Mouse (Mus musculus): ENCODE measurements around the gene Tbpl1. TPM values are rescaled to one million over a fixed set of nuclear protein-coding genes. Genes with fewer than 3 reads are reported as not detected.

The Tbpl1 gene
- polyA plus RNA-seq, 1 experiment: 14.3 TPM

DNA sequence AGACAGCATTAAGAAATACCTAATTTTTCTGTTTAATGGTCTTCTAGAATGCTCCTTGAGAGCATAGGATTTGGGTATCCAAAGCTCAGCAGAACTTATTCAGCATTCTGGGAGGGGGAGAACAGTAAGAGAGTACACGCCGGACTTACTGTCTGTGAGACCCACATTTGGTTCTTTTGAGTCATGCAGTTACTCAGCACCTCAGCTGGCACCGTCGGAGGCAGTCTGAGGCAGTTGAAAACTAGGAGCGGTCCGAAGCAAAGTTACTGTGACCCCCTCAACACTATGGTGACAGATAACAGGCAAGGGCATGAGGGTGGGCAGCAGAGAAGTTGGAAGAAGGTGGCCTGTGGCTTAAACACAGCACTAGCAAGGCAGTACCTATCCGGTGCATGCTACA, 34.9 kb downstream of the Tbpl1 start:
- TF ChIP-seq POLR2A (IDR thresholded peaks at IDR 0.05; ENCODE audit: low read depth, low read length) (no peak), CTCF (conservative IDR thresholded peaks at IDR 0.05; ENCODE audit: insufficient read depth, insufficient read length, low read depth, low read length) (no peak)
- Histone ChIP-seq H3K27ac (ENCODE audit: insufficient read depth, low read depth, low read length) (no peak overlapping the region), H3K4me3 (ENCODE audit: insufficient read depth, low read depth, low read length) (no peak overlapping the region), H3K27me3 (replicated peaks; ENCODE audit: control insufficient read depth, insufficient read depth, low read length) (no peaks in the 10 kb centered on the region), H3K36me3 (ENCODE audit: control insufficient read depth, insufficient read depth, low read length) (no peaks in the 10 kb centered on the region), H3K4me1 (ENCODE audit: control insufficient read depth, insufficient read depth, low read length) (peaks cover 21% of the 10 kb centered on the region)
- 84% methylated on average over 7 of the region's 7 CpGs for WGBS
- no peak for DNase-seq

DNA sequence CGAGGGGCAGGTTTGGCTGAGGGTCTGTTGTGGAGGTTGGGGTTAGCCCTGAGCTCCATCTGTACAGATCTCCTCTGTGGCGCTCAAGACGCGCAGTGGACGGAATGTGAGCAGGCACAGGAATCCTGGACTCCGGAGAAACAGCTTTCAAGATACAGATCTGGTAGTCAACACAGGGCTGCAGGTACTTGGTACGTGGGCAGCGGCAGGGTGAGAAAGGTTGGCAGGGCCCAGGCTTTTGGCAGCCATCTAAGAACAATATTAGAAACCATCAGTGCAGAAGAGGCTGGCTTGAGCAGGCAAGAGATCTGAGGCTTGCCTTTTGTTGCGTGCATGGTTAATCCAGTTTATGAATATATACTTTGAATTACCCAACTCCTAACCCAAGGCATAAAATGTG, 35.5 kb downstream of the Tbpl1 start:
- 76% methylated on average over 9 of the region's 9 CpGs for WGBS
- peaks cover 17% of the 10 kb centered on the region for H3K4me1 ChIP-seq (ENCODE audit: control insufficient read depth, insufficient read depth, low read length)
- H3K27me3 ChIP-seq (replicated peaks; ENCODE audit: control insufficient read depth, insufficient read depth, low read length): no peaks in the 10 kb centered on the region
- peak; percentile 40 for DNase-seq
- no peak overlapping the region for H3K4me3 ChIP-seq (ENCODE audit: insufficient read depth, low read depth, low read length)
- TF ChIP-seq CTCF (conservative IDR thresholded peaks at IDR 0.05; ENCODE audit: insufficient read depth, insufficient read length, low read depth, low read length) (no peak), POLR2A (IDR thresholded peaks at IDR 0.05; ENCODE audit: low read depth, low read length) (no peak)
- no peak overlapping the region for H3K27ac ChIP-seq (ENCODE audit: insufficient read depth, low read depth, low read length)
- H3K36me3 ChIP-seq (ENCODE audit: control insufficient read depth, insufficient read depth, low read length): no peaks in the 10 kb centered on the region

DNA sequence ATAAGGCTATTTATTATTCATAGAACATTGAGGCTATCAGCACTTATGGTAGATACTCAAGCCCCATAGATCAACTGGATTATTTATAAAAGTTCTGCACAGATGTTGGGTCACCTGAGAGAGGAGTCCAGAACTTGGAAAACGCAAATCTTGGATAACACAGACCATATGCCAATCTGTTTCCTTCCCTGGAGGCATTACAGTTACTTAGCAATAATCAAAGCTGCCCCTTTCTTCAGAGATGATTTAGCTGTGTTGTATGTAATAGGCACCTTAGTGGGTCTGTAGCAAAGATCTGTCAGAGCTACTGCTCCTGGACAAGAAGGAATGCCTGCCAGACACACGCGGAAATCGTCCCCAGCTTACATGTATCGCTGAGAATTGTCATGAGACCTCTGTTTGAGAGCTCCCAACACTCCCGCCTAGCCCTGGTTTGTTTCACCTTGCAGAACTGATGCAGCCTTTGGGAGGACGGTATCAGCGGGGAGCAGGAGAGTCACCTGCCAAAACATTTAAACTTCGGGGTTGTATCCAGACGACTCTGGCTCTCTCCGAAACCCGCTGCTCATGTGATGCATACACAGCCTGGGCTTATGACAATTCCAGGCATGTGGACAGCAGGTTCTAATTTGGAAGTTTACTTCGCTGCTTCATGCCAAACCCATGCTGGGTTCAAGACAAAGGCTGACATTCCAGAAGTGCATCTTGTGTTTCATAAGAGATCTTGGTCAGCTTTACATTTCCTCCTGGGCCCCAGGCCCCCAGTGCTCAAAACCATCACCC, 55.7 kb downstream of the Tbpl1 start:
- Histone ChIP-seq H3K27me3 (replicated peaks; ENCODE audit: control insufficient read depth, insufficient read depth, low read length) (no peaks in the 10 kb centered on the region), H3K36me3 (ENCODE audit: control insufficient read depth, insufficient read depth, low read length) (no peaks in the 10 kb centered on the region), H3K27ac (ENCODE audit: insufficient read depth, low read depth, low read length) (no peak overlapping the region), H3K4me3 (ENCODE audit: insufficient read depth, low read depth, low read length) (no peak overlapping the region), H3K4me1 (ENCODE audit: control insufficient read depth, insufficient read depth, low read length) (no peaks in the 10 kb centered on the region)
- WGBS: 85% methylated on average over 13 of the region's 13 CpGs
- no peak for TF ChIP-seq CTCF (conservative IDR thresholded peaks at IDR 0.05; ENCODE audit: insufficient read depth, insufficient read length, low read depth, low read length)
- no peak for TF ChIP-seq POLR2A (IDR thresholded peaks at IDR 0.05; ENCODE audit: low read depth, low read length)
- DNase-seq: no peak

DNA sequence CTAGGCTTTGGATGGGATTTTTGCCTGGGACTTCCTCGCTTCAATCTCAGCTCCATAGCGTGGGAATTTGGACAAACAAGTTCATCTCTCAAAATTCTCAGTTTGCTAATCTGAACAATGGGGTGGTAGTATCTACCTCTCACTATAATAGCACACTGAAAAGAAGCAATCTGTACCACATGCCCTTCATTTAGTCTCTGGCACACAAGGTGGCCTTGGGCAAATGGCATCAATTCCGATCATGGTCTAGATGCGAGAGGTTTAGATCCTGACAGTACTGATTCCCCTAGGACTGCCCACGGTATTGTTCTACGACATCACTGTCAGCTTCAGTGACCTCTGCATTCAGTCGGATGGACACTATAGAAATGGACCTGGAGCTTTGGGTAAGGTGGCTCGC, 57.6 kb downstream of the Tbpl1 start:
- H3K36me3 ChIP-seq (ENCODE audit: control insufficient read depth, insufficient read depth, low read length): no peaks in the 10 kb centered on the region
- WGBS: 94% methylated on average over 8 of the region's 8 CpGs
- TF ChIP-seq CTCF (conservative IDR thresholded peaks at IDR 0.05; ENCODE audit: insufficient read depth, insufficient read length, low read depth, low read length): no peak
- TF ChIP-seq POLR2A (IDR thresholded peaks at IDR 0.05; ENCODE audit: low read depth, low read length): no peak
- H3K27me3 ChIP-seq (replicated peaks; ENCODE audit: control insufficient read depth, insufficient read depth, low read length): no peaks in the 10 kb centered on the region
- H3K4me3 ChIP-seq (ENCODE audit: insufficient read depth, low read depth, low read length): no peak overlapping the region
- H3K27ac ChIP-seq (ENCODE audit: insufficient read depth, low read depth, low read length): no peak overlapping the region
- DNase-seq: no peak
- no peaks in the 10 kb centered on the region for H3K4me1 ChIP-seq (ENCODE audit: control insufficient read depth, insufficient read depth, low read length)

DNA sequence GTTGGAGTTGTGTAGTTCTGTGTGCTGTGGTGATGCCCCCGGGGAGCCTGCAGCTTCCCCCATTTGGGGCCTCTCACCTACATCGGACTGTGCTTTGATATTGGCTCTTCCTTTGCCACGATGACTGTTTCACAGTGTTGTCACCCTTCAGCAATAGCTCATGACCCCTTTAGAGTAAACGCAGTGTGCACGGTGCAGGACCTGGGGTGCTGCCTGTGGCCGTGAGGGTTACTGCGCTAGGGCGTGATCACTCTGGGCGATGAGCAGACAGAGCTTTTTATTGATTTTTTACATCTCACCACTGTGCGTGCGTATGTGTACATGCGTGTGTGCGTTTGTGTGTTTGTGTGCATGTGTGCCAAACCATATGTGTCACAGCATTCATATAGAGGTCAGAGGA, 63.2 kb downstream of the Tbpl1 start:
- H3K36me3 ChIP-seq (ENCODE audit: control insufficient read depth, insufficient read depth, low read length): no peaks in the 10 kb centered on the region
- H3K4me1 ChIP-seq (ENCODE audit: control insufficient read depth, insufficient read depth, low read length): no peaks in the 10 kb centered on the region
- no peak overlapping the region for H3K27ac ChIP-seq (ENCODE audit: insufficient read depth, low read depth, low read length)
- WGBS: 87% methylated on average over 13 of the region's 13 CpGs
- no peaks in the 10 kb centered on the region for H3K27me3 ChIP-seq (replicated peaks; ENCODE audit: control insufficient read depth, insufficient read depth, low read length)
- TF ChIP-seq CTCF (conservative IDR thresholded peaks at IDR 0.05; ENCODE audit: insufficient read depth, insufficient read length, low read depth, low read length) (no peak), POLR2A (IDR thresholded peaks at IDR 0.05; ENCODE audit: low read depth, low read length) (no peak)
- DNase-seq: no peak
- no peak overlapping the region for H3K4me3 ChIP-seq (ENCODE audit: insufficient read depth, low read depth, low read length)

DNA sequence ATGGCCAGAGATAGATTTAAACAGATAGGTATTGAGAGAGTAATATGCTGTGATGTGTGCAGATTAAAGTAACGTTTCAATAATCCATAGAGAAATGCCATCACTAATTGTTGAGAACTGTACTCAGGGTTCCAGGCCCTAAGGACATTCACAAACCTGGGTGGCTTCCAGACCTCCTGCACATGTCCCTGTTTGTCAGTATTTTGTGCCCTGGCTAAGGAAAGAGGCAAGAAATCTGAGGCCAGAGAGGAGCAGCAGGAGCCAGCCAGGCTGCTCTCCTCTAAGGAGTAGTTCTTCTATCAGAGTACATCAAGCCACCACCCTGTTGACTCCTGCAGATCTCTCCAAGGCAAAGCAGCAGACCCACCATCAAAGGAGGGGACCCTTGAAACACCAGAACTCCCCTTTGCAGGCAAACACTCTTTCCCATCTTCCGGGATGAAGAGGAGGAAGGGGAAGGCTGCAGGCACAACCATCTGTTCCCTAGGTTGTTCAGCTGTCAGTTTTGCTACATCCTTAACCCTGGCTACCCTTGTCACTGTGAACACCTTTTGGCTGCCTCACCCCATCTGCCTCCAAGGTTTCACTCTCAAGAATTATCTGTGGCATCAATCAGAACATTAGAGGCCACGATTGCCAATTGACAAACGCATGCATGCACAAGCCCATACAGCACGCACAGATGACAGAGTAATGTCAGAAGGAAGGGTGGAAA, 71.3 kb downstream of the Tbpl1 start:
- 90% methylated on average over 5 of the region's 5 CpGs for WGBS
- Histone ChIP-seq H3K4me3 (ENCODE audit: insufficient read depth, low read depth, low read length) (no peak overlapping the region), H3K4me1 (ENCODE audit: control insufficient read depth, insufficient read depth, low read length) (no peaks in the 10 kb centered on the region), H3K27ac (ENCODE audit: insufficient read depth, low read depth, low read length) (no peak overlapping the region), H3K36me3 (ENCODE audit: control insufficient read depth, insufficient read depth, low read length) (no peaks in the 10 kb centered on the region), H3K27me3 (replicated peaks; ENCODE audit: control insufficient read depth, insufficient read depth, low read length) (no peaks in the 10 kb centered on the region)
- DNase-seq: no peak
- TF ChIP-seq POLR2A (IDR thresholded peaks at IDR 0.05; ENCODE audit: low read depth, low read length) (no peak), CTCF (conservative IDR thresholded peaks at IDR 0.05; ENCODE audit: insufficient read depth, insufficient read length, low read depth, low read length) (no peak)

DNA sequence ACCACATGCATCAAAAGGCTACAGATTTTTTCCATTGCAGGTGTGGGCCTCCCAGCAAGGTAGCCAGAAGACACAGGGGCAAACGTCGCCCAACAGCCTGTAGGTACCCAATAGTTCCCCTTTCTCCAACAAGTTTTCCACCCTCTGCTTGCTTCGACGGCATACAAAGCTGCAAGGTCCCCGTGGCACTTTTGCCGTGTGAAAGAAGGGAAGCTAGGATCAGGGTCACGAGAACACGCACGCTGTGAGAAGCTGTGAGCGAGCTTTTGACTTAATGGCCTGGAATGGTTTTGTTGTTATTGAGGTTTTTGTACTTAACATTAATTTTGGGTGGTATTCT, 72.4 kb downstream of the Tbpl1 start:
- DNase-seq: no peak
- Histone ChIP-seq H3K36me3 (ENCODE audit: control insufficient read depth, insufficient read depth, low read length) (no peaks in the 10 kb centered on the region), H3K27me3 (replicated peaks; ENCODE audit: control insufficient read depth, insufficient read depth, low read length) (no peaks in the 10 kb centered on the region), H3K4me3 (ENCODE audit: insufficient read depth, low read depth, low read length) (no peak overlapping the region), H3K4me1 (ENCODE audit: control insufficient read depth, insufficient read depth, low read length) (no peaks in the 10 kb centered on the region), H3K27ac (ENCODE audit: insufficient read depth, low read depth, low read length) (no peak overlapping the region)
- 87% methylated on average over 10 of the region's 10 CpGs for WGBS
- no peak for TF ChIP-seq POLR2A (IDR thresholded peaks at IDR 0.05; ENCODE audit: low read depth, low read length)
- TF ChIP-seq CTCF (conservative IDR thresholded peaks at IDR 0.05; ENCODE audit: insufficient read depth, insufficient read length, low read depth, low read length): no peak
